Mouse (Mus musculus): ENCODE results near the gene Olfr1261.

Olfr1261 gene

GRCm38 (mm10) chr2:89990921-89991320 lies at the start of gene Olfr1261:
Olfr1261 (plus strand) TSS chr2:89991221.
- DNase-seq: no peak

- no peak for DNase-seq
Observed at GRCm38 (mm10) chr2:89948564-89948963, 42.5 kb upstream of the Olfr1261 start, which contains the start of gene Olfr1259. Olfr1259 (minus strand) TSS chr2:89948664.

GRCm38 (mm10) chr2:89974184-89974583 lies 16.8 kb upstream of the Olfr1261 start, which contains the start of gene Olfr1260:
Olfr1260 (plus strand) TSS chr2:89974340.
- no peak for DNase-seq

- DNase-seq: no peak
Observed at GRCm38 (mm10) chr2:89977709-89978108, 13.3 kb upstream of the Olfr1261 start.

GRCm38 (mm10) chr2:89999845-90000244 lies 8.8 kb downstream of the Olfr1261 start, which contains the start of gene Olfr1262:
Olfr1262 (plus strand) TSS chr2:90000145.
- DNase-seq: no peak

GRCm38 (mm10) chr2:90011831-90012230 lies 20.8 kb downstream of the Olfr1261 start, which contains the start of gene Olfr1263:
Olfr1263 (plus strand) TSS chr2:90012131.
- no peak for DNase-seq

- no peak for DNase-seq
Observed at GRCm38 (mm10) chr2:90025477-90025876, 34.5 kb downstream of the Olfr1261 start, which contains the start of gene Olfr1264. Olfr1264 (minus strand) TSS chr2:90025577.

GRCm38 (mm10) chr2:90035037-90035436 lies 44.0 kb downstream of the Olfr1261 start, which contains the start of gene Olfr1265:
Olfr1265 (plus strand) TSS chr2:90035337.
- DNase-seq: no peak
